Mouse (Mus musculus): ENCODE data around the gene Lyl1. TPM values are rescaled to one million over a fixed set of nuclear protein-coding genes. Genes with fewer than 3 reads are reported as not detected.

Gene Lyl1
- 129 to 151 TPM (median 133 TPM) in 4 replicates for total RNA-seq (2023; ENCODE audit: inconsistent age)

DNA sequence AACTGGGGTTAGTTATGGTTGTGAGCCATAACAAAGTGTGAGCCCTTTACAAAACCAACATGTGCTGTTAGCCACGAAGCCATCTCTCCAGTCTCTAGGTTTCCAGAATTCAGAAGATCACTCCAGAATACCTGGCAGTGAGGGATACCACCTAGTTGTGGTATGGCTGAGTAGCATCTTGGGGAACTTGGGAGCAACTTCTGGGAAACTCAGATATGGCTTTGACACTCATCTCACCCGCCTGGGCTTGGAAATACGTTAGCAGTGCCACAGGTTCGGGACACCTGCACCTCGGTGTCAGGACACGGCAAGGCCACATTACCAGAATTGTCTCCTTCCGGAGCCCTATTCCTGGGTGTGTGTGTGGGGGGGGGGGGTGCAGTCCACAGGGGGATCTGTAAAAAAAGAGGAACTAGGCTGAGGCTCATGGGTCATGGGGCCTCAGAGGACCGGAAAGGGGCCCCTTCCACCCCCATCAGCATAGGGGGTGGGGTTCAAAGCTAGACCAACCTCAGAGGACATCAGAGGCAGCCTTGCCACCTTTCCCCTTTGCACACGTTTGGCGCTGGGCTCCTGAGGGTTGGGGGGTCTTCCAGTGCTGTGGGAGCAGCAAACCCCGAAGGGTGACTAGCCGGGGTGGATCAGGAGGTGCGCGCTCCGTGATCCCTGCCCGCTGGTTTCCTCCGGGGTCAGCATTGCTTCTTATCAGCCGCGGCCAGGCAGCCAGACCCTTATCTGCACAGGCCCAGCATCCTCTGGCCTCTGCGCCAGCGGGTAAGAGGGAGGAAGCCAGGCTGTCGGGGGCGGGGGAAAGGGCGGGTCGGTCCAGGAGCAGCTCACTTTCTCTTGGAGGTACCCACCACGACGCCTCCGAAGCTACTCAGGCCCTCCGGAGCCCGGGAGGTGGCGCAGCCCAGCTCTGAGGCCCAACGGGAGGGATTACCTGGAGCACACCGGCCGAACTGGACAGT lies at the start of gene Lyl1:
Gene Lyl1, plus strand, starts transcription at position 517 of the 971 bp plus-strand sequence.

DNA sequence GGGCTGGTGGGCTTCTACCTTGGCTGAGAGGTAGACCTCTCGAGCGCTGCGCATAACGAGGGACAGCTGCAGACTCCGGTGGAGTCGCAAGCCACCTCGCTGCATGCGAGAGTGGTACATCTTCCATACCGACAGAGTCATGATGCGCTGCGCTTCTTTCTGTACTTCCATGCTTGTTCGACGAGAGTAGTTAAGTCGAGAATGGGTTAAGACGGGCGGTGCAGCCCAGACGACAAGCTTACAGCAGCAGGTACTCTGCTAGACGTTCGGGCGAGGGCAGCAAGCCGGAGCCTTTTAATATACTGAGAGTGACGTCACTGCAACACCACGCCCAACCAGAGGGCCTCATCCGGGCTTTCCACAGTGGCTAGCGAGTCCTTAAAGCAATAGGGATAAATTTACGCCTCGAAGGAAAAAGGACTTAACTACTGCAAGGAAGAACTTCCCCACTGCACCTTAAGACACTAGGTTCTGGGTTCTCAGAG lies 38.6 kb upstream of the Lyl1 start, which contains the start of gene Ier2:
Gene Ier2, minus strand, starts transcription at position 272 of the 485 bp plus-strand sequence.

DNA sequence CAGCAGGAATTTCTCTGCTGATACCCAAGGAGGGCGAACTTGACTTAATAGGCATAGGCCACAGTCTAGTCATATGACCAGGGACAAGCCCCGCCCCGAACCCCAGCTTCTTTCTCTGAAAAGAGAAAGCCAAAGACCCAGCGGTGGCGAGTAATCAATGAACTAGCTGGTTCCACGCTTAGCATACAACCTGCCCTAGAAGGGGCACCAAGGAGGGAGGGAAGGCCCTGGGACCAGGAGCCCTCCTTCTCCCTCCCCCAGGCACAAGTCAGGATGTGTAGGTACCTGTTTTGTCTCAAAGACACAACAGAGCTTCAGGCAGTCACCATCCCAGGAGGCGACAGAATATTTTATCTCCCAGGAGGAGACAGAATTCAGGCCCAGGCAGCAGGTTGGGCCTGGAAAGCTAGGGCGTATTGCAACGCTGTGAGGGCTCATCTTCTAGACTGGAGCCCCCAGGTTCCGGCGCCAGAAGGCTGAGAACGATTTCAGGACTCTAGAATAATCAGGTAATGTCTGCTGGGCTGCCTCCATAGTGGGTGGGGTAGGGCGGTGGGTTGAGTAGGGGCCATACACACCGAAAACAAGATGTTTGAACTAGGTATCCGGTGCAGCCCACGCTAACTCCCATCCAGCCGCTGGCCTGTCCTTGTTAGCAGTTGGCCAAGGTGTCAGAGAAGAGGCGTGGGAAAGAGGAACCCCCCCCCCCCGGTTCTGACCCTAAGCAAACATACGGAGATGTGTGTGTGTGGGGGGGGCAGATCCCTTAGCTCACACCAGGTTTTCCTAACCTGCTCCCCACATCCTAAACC lies 14.9 kb upstream of the Lyl1 start, which contains the start of gene Trmt1:
Gene Trmt1, plus strand, starts transcription at position 117 of the 812 bp plus-strand sequence.

DNA sequence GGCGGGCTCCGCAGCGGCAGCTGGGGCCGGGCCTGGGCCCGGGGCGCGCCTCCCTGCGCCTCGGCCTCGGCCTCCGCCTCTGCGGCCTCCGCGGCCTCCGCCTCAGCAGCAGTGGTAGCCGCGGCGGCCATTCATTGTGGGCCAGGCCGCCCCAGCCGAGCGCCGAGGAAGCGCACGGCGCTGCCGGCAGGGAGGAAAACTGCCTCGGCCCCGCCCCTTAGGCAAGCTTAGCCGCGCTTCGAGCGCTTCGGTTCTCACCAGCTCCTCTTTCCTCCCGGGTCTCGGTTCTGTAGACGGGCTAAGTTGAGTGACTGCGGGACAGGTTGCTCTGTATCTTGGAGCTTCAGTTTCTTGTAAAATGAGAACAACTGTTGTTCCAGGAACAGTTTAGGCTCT lies 13.6 kb upstream of the Lyl1 start, which contains the start of gene Nacc1:
Gene Nacc1, minus strand, starts transcription at position 158 of the 396 bp plus-strand sequence.

DNA sequence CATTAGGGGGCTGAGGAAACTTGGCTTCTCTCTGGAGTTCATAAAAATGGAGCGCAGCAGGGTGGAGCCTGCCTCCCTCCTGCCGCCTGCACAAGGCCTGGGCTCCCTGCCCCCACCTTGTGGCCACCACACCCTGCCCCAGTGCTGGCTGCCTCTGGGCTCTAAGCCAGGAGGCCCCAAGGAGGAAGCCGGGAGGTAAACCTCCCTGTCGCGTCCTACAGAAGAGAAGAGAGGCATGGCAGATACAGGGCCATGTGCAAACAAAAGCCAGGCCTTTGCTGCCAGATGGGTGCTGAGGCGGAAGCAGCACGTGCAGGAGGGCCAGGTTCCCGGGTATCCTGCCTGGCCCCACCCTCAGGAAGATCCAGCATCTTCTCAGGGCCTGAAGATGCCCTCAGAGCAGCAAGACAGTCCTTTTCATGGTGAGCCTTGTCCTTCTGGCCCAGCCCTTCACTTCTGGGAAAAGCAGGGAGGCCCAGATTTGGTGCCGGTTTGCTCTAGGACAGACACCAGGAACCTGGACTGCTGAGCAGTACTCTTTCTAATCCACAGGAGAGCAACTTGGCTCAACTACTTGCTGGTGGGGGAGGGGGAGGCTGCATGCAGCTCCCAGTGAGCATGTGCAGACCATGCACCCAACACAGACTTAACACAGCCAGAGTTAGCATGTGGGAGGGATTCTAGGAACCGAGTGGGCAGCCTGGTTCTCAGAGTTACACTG lies 21.8 kb downstream of the Lyl1 start, which contains the start of gene G430095P16Rik:
Gene G430095P16Rik, plus strand, starts transcription at position 158 of the 721 bp plus-strand sequence.

Other genes starting within 250 kb of the Lyl1 start
- gene Ier2, start 38.6 kb upstream of the Lyl1 start, total RNA-seq (2023; ENCODE audit: inconsistent age), result 211 to 281 TPM (median 245 TPM) in 4 replicates
- gene Trmt1, start 15.2 kb upstream of the Lyl1 start, total RNA-seq (2023; ENCODE audit: inconsistent age), result 180 to 199 TPM (median 184 TPM) in 4 replicates
- 57.6 to 63.9 TPM (median 60.3 TPM) in 4 replicates for gene Nacc1, start 13.6 kb upstream of the Lyl1 start, total RNA-seq (2023; ENCODE audit: inconsistent age)
- gene G430095P16Rik, start 21.6 kb downstream of the Lyl1 start, total RNA-seq (2023; ENCODE audit: inconsistent age), result not detected in 4 replicates
- gene Nfix, start 98.9 kb downstream of the Lyl1 start, total RNA-seq (2023; ENCODE audit: inconsistent age), result 1.4 to 4.3 TPM (median 2.8 TPM) in 4 replicates
- 2.2 to 3.3 TPM (median 2.8 TPM) in 4 replicates for gene Dand5, start 121.4 kb downstream of the Lyl1 start, total RNA-seq (2023; ENCODE audit: inconsistent age)
- gene Gadd45gip1, start 130.1 kb downstream of the Lyl1 start, total RNA-seq (2023; ENCODE audit: inconsistent age), result 11.4 to 12.8 TPM (median 11.7 TPM) in 4 replicates
- 48.0 to 63.3 TPM (median 61.5 TPM) in 4 replicates for gene Rad23a, start 139.2 kb downstream of the Lyl1 start, total RNA-seq (2023; ENCODE audit: inconsistent age)
- gene Calr, start 145.5 kb downstream of the Lyl1 start, total RNA-seq (2023; ENCODE audit: inconsistent age), result 564 to 720 TPM (median 619 TPM) in 4 replicates
- 66.8 to 70.5 TPM (median 68.5 TPM) in 4 replicates for gene Farsa, start 155.5 kb downstream of the Lyl1 start, total RNA-seq (2023; ENCODE audit: inconsistent age)
- gene Syce2, start 170.7 kb downstream of the Lyl1 start, total RNA-seq (2023; ENCODE audit: inconsistent age), result 6.1 to 11.9 TPM (median 9.0 TPM) in 4 replicates
- gene Gcdh, start 192.5 kb downstream of the Lyl1 start, total RNA-seq (2023; ENCODE audit: inconsistent age), result 18.7 to 34.4 TPM (median 31.5 TPM) in 4 replicates
- 0.32 to 0.45 TPM in 2 of 4 replicates, not detected in the others for gene Klf1, start 200.5 kb downstream of the Lyl1 start, total RNA-seq (2023; ENCODE audit: inconsistent age)
- 67.4 to 74.5 TPM (median 72.7 TPM) in 4 replicates for gene Dnase2a, start 207.1 kb downstream of the Lyl1 start, total RNA-seq (2023; ENCODE audit: inconsistent age)
- 0.16 to 0.57 TPM (median 0.23 TPM) in 4 replicates for gene Mast1, start 235.9 kb downstream of the Lyl1 start, total RNA-seq (2023; ENCODE audit: inconsistent age)
- not detected in 4 replicates for gene Rtbdn, start 245.5 kb downstream of the Lyl1 start, total RNA-seq (2023; ENCODE audit: inconsistent age)

All from B cell, adult (primary cell).